Mouse (Mus musculus): ENCODE measurements at regions not wholly inside any gene's neighbourhood (a gene's known extent, or its start where the extent isn't known, plus 50 kb on each side); places are given as distances from the start of the nearest gene placed in this dataset.

DNA sequence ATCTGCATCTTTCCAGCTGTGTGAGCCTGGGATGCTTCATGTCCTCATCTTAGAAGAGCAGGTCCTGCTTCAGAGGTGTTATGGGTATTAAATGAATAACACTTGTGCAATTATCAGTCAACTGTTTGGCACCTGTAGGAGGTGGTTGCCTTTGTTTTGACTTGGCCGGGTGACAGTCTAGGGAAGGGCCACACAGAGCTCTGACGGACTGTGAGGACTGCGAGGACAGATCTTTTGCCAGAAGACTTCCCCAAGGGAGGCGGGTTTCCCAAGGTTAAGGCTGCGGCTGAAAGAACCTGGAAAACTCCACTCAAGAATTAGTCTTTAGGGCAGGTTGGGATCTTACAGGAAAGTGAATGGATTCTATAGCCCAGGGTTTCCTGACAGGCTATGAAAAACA is 239.8 kb downstream of the Ikzf2 start:
- H3K4me1 ChIP-seq (ENCODE audit: control insufficient read depth, insufficient read depth, low read length), result no peaks in the 10 kb centered on the region
- no peak overlapping the region for H3K4me2 ChIP-seq (ENCODE audit: low read depth, low read length)
- whole genome bisulfite sequencing, result 73% methylated on average over 5 of the region's 5 CpGs
- no peaks in the 10 kb centered on the region for H3K36me3 ChIP-seq (ENCODE audit: control insufficient read depth, insufficient read depth)
- H3K9ac ChIP-seq (ENCODE audit: low read length), result no peak overlapping the region
- no peak overlapping the region for H3K27ac ChIP-seq (ENCODE audit: low read length)
- no peak for ATAC-seq (replicated peaks; ENCODE audit: extremely low read depth, insufficient read depth, low FRiP score)
- no peaks in the 10 kb centered on the region for H3K9me3 ChIP-seq (replicated peaks; ENCODE audit: control insufficient read depth, low read length)
- H3K4me3 ChIP-seq (ENCODE audit: low read length), result no peak overlapping the region
- H3K27me3 ChIP-seq (ENCODE audit: control insufficient read depth, insufficient read depth, low read length), result no peaks in the 10 kb centered on the region

DNA sequence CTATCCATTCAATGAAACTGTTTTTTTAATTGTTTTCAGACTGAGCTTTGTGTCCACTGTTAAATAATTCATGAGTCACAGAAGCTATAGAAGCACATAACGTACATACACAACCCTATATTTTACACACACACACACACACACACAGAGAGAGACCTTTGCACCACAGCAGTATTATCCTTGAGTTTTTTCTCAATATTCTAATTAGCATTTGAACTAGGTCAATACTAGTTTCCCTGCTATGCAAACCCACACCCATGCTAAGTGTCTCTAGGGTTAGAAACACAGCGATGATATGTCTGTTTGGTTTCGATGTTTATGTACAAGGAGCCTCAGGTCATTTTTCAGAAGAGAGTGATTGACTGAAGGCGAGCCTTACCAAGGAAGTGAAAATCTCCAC is 242.3 kb downstream of the Ikzf2 start:
- Histone ChIP-seq H3K9ac (ENCODE audit: low read length) (no peak overlapping the region), H3K9me3 (replicated peaks; ENCODE audit: control insufficient read depth, low read length) (no peaks in the 10 kb centered on the region), H3K4me3 (ENCODE audit: low read length) (no peak overlapping the region), H3K27me3 (ENCODE audit: control insufficient read depth, insufficient read depth, low read length) (no peaks in the 10 kb centered on the region), H3K36me3 (ENCODE audit: control insufficient read depth, insufficient read depth) (no peaks in the 10 kb centered on the region), H3K4me2 (ENCODE audit: low read depth, low read length) (no peak overlapping the region), H3K27ac (ENCODE audit: low read length) (no peak overlapping the region), H3K4me1 (ENCODE audit: control insufficient read depth, insufficient read depth, low read length) (no peaks in the 10 kb centered on the region)
- WGBS, result 78% methylated on average over 4 of the region's 4 CpGs
- no peak for ATAC-seq (replicated peaks; ENCODE audit: extremely low read depth, insufficient read depth, low FRiP score)

DNA sequence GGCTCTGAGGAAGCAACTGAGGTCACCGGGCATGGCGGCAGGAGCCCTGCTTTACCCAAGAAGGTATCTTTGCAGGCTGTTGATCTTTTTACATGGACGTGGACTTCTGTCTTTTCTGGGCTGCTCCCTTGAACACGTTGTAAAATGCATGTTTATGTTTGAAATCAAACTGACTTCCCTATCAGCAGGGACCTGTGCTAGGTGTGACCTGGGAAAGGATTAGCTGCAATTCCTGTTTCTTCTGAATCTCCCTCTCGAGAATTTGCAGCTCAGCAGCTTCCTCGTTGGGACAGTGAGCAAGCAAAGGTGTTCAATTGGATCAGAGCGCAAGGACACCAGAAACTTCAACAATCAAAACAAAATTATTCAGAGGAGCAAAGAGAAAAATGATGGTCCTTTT is 243.6 kb downstream of the Ikzf2 start:
- no peak overlapping the region for H3K4me2 ChIP-seq (ENCODE audit: low read depth, low read length)
- no peaks in the 10 kb centered on the region for H3K27me3 ChIP-seq (ENCODE audit: control insufficient read depth, insufficient read depth, low read length)
- WGBS, result 54% methylated on average over 7 of the region's 7 CpGs
- no peak overlapping the region for H3K27ac ChIP-seq (ENCODE audit: low read length)
- no peaks in the 10 kb centered on the region for H3K36me3 ChIP-seq (ENCODE audit: control insufficient read depth, insufficient read depth)
- no peak overlapping the region for H3K4me3 ChIP-seq (ENCODE audit: low read length)
- no peak overlapping the region for H3K9ac ChIP-seq (ENCODE audit: low read length)
- no peaks in the 10 kb centered on the region for H3K4me1 ChIP-seq (ENCODE audit: control insufficient read depth, insufficient read depth, low read length)
- H3K9me3 ChIP-seq (replicated peaks; ENCODE audit: control insufficient read depth, low read length), result no peaks in the 10 kb centered on the region
- no peak for ATAC-seq (replicated peaks; ENCODE audit: extremely low read depth, insufficient read depth, low FRiP score)

GRCm38 (mm10) chr1:69440564-69441334 is 246.3 kb downstream of the Ikzf2 start:
- no peaks in the 10 kb centered on the region for H3K27me3 ChIP-seq (ENCODE audit: control insufficient read depth, insufficient read depth, low read length)
- WGBS, result 77% methylated on average over 14 of the region's 14 CpGs
- H3K27ac ChIP-seq (ENCODE audit: low read length), result no peak overlapping the region
- no peak overlapping the region for H3K4me2 ChIP-seq (ENCODE audit: low read depth, low read length)
- H3K9ac ChIP-seq (ENCODE audit: low read length), result no peak overlapping the region
- H3K4me1 ChIP-seq (ENCODE audit: control insufficient read depth, insufficient read depth, low read length), result no peaks in the 10 kb centered on the region
- no peaks in the 10 kb centered on the region for H3K9me3 ChIP-seq (replicated peaks; ENCODE audit: control insufficient read depth, low read length)
- ATAC-seq (replicated peaks; ENCODE audit: extremely low read depth, insufficient read depth, low FRiP score), result no peak
- H3K4me3 ChIP-seq (ENCODE audit: low read length), result no peak overlapping the region
- no peaks in the 10 kb centered on the region for H3K36me3 ChIP-seq (ENCODE audit: control insufficient read depth, insufficient read depth)

GRCm38 (mm10) chr1:69437042-69437441 is 250.0 kb downstream of the Ikzf2 start:
- WGBS, result 86% methylated on average over 8 of the region's 8 CpGs
- no peak overlapping the region for H3K4me3 ChIP-seq (ENCODE audit: low read length)
- H3K9ac ChIP-seq (ENCODE audit: low read length), result no peak overlapping the region
- no peak for ATAC-seq (replicated peaks; ENCODE audit: extremely low read depth, insufficient read depth, low FRiP score)
- H3K9me3 ChIP-seq (replicated peaks; ENCODE audit: control insufficient read depth, low read length), result no peaks in the 10 kb centered on the region
- H3K27ac ChIP-seq (ENCODE audit: low read length), result no peak overlapping the region
- H3K4me2 ChIP-seq (ENCODE audit: low read depth, low read length), result no peak overlapping the region
- H3K27me3 ChIP-seq (ENCODE audit: control insufficient read depth, insufficient read depth, low read length), result no peaks in the 10 kb centered on the region
- no peaks in the 10 kb centered on the region for H3K4me1 ChIP-seq (ENCODE audit: control insufficient read depth, insufficient read depth, low read length)
- H3K36me3 ChIP-seq (ENCODE audit: control insufficient read depth, insufficient read depth), result no peaks in the 10 kb centered on the region

DNA sequence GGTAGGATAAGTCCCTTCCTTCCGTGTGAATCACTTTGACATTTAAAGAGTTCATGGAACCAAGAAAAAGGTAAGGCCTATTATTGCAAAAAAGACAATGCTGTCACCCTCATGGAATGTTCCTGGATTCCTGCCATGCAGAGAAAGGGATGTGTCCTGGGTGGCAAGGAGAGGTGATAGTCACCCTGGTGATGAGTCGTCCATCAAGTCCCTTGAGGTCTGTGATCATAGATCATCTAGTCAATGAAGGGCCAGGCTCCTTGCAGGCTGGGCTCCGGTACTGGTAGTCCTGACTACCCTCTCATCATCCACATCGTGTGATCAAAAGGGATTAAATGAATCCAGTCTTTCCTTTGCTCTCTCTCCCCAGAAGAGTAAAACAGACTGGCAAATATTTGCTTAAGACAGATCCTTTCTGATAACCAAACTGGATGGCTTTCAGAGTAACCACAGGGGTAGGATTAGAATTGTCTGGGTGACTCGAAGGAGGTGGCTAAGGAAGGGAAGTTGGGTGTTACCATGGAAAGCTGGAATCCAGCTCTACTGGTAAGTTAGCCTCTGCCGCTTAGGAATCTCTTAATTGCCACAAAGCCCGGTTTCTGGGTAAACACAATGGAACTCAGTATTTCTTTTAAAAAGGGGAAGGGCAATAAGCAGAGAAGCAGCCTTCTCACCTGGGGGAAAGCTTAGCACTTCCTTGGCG is 253.2 kb downstream of the Ikzf2 start:
- Histone ChIP-seq H3K4me3 (ENCODE audit: low read length) (no peak overlapping the region), H3K4me2 (ENCODE audit: low read depth, low read length) (no peak overlapping the region), H3K9me3 (replicated peaks; ENCODE audit: control insufficient read depth, low read length) (no peaks in the 10 kb centered on the region), H3K4me1 (ENCODE audit: control insufficient read depth, insufficient read depth, low read length) (no peaks in the 10 kb centered on the region), H3K9ac (ENCODE audit: low read length) (no peak overlapping the region), H3K27me3 (ENCODE audit: control insufficient read depth, insufficient read depth, low read length) (no peaks in the 10 kb centered on the region), H3K36me3 (ENCODE audit: control insufficient read depth, insufficient read depth) (no peaks in the 10 kb centered on the region), H3K27ac (ENCODE audit: low read length) (no peak overlapping the region)
- no peak for ATAC-seq (replicated peaks; ENCODE audit: extremely low read depth, insufficient read depth, low FRiP score)
- WGBS, result 52% methylated on average over 8 of the region's 8 CpGs

- Histone ChIP-seq H3K4me2 (ENCODE audit: low read depth, low read length) (no peak overlapping the region), H3K27me3 (ENCODE audit: control insufficient read depth, insufficient read depth, low read length) (no peaks in the 10 kb centered on the region), H3K9me3 (replicated peaks; ENCODE audit: control insufficient read depth, low read length) (no peaks in the 10 kb centered on the region), H3K36me3 (ENCODE audit: control insufficient read depth, insufficient read depth) (no peaks in the 10 kb centered on the region), H3K4me3 (ENCODE audit: low read length) (no peak overlapping the region), H3K4me1 (ENCODE audit: control insufficient read depth, insufficient read depth, low read length) (no peaks in the 10 kb centered on the region), H3K9ac (ENCODE audit: low read length) (no peak overlapping the region), H3K27ac (ENCODE audit: low read length) (no peak overlapping the region)
- 71% methylated on average over 8 of the region's 8 CpGs for WGBS
- ATAC-seq (replicated peaks; ENCODE audit: extremely low read depth, insufficient read depth, low FRiP score), result no peak
These were observed 256.2 kb downstream of the Ikzf2 start for GRCm38 (mm10) chr1:69430683-69431407.

GRCm38 (mm10) chr1:69429632-69430031 is 257.4 kb downstream of the Ikzf2 start:
- Histone ChIP-seq H3K4me3 (ENCODE audit: low read length) (no peak overlapping the region), H3K4me2 (ENCODE audit: low read depth, low read length) (no peak overlapping the region), H3K9me3 (replicated peaks; ENCODE audit: control insufficient read depth, low read length) (no peaks in the 10 kb centered on the region), H3K4me1 (ENCODE audit: control insufficient read depth, insufficient read depth, low read length) (no peaks in the 10 kb centered on the region), H3K27me3 (ENCODE audit: control insufficient read depth, insufficient read depth, low read length) (no peaks in the 10 kb centered on the region), H3K9ac (ENCODE audit: low read length) (no peak overlapping the region), H3K27ac (ENCODE audit: low read length) (no peak overlapping the region), H3K36me3 (ENCODE audit: control insufficient read depth, insufficient read depth) (no peaks in the 10 kb centered on the region)
- 81% methylated on average over 5 of the region's 5 CpGs for WGBS
- no peak for ATAC-seq (replicated peaks; ENCODE audit: extremely low read depth, insufficient read depth, low FRiP score)

GRCm38 (mm10) chr1:69397676-69398075 is 289.4 kb downstream of the Ikzf2 start:
- no peak overlapping the region for H3K4me2 ChIP-seq (ENCODE audit: low read depth, low read length)
- H3K4me1 ChIP-seq (ENCODE audit: control insufficient read depth, insufficient read depth, low read length), result no peaks in the 10 kb centered on the region
- WGBS, result 42% methylated on average over 2 of the region's 2 CpGs
- H3K27me3 ChIP-seq (ENCODE audit: control insufficient read depth, insufficient read depth, low read length), result no peaks in the 10 kb centered on the region
- H3K9ac ChIP-seq (ENCODE audit: low read length), result no peak overlapping the region
- no peaks in the 10 kb centered on the region for H3K36me3 ChIP-seq (ENCODE audit: control insufficient read depth, insufficient read depth)
- peaks cover 6% of the 10 kb centered on the region for H3K9me3 ChIP-seq (replicated peaks; ENCODE audit: control insufficient read depth, low read length)
- no peak overlapping the region for H3K4me3 ChIP-seq (ENCODE audit: low read length)
- H3K27ac ChIP-seq (ENCODE audit: low read length), result no peak overlapping the region
- ATAC-seq (replicated peaks; ENCODE audit: extremely low read depth, insufficient read depth, low FRiP score), result no peak
